Mouse (Mus musculus) cerebellum, adult 8-10 months (tissue): ENCODE measurements around the gene Pisd.
"Not testable (repeated sequence)": the region's sequence is repeated elsewhere in the genome, so short reads cannot be mapped to it uniquely, and the experiment has no call there.

Experiments
- DNase-seq: peaks from one replicate; pipeline ENCODE4 v3.0.0; 2022

Gene Pisd

DNA sequence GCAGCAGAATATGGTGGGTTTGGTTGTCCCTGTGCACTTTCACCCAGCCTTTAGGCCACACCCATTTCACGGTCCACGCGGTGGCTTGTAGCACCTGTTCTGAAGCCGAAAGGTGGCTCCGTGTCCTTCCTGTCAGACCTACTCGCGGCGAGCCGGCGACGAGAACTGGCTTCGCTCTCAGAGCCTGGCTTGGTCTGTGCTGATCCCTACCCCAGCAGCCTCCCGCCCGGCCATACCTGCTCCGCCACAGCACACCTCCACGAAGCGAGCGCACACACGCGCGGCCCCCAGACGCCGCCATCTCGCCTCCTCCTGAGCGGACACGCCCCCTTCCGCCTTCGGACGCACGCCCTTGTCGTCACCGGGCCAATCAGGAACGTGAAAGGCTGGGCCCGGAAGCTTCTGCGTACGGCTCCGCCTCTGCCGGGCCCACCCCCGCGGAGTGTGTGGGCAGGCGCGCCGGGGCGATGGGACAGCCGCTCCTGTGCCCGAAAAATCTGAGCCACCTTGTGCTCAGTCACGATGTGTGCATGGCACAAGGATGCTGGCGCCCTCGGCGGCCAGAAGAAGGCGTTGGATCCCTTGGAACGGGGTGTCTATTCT is at the start of gene Pisd:
TSS of gene Pisd (minus strand) at position 334 of the 603 bp plus-strand sequence.
- DNase-seq: peak; percentile 95

DNA sequence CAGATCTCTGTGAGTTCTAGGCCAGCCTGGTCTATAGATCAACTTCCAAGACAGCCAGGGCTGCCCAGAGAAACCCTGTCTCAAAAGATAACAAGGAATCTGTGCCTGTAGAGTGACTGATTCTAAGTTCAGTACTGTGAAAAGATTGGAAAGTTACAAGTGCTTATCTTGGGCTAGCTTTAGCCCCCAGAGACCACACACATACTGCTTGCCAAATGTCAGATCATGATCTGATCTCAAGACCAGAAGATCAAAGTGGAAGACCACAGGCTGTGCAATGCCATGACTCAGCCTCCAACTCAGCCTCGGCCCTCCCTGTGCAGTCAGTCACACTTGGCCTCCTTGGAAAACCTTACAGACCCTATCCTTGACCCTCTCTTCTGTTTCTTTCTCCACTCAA is 49.1 kb upstream of the Pisd start:
- DNase-seq: no peak

DNA sequence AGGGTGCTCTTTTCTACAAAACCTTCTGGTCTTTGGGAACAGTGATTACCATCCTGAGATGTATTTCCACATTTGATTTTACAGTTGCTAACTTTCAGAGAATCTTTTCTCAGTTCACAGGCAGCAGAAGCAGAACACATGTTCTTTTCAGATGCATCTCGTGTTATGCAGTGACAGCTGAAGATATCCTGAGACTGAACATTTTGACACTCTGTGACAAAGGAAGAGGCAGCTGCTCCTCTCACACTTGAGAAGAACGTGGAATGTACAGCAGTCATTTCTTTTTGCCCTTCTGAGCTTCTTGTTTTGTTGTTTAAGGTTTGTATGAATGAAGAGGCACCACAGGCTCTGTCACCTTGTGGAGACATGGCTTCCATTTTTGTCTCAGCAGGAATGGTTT is 44.6 kb upstream of the Pisd start:
- no peak for DNase-seq

DNA sequence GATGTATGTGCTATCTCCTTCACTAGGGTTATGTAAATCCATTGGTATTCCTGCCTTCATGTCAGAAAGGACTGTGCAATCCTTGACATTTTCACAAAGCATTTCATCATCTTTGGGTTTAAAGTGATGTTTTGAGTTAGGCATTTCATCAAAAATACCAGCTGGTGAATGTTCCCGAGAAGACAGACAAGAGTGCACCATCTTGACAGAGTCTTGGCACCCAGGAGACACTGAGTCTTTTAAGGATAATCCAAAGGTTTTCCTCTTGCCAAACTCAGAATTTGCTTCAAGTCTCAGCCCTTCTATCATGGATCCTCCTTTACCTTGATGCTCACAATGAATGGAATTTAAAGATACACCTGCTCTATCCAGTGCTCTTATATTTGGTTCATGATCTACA is 43.3 kb upstream of the Pisd start:
- DNase-seq: not testable (repeated sequence)

DNA sequence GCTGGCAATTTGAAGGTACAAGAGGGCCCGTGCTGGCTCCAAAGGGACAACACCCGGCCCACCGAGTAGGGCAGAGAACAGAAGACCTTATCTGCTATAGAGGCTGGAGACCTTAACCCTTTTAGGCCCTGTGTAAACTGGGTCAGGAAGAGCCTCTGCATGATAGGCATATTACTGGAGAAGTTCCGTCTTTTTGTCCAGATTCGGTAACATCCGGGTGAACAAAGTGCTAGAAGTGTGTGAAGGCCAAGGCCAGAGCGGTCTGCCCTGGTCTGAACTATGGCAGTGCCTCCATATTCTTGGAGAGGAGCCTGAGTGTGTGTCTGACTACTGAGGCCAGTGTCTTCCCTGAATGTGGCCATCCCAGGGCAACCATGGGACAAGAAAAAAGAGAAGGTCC is 41.6 kb upstream of the Pisd start, which contains the start of gene Gm20671:
TSS of gene Gm20671 (minus strand) at position 101 of the 400 bp plus-strand sequence.
- DNase-seq: no peak

DNA sequence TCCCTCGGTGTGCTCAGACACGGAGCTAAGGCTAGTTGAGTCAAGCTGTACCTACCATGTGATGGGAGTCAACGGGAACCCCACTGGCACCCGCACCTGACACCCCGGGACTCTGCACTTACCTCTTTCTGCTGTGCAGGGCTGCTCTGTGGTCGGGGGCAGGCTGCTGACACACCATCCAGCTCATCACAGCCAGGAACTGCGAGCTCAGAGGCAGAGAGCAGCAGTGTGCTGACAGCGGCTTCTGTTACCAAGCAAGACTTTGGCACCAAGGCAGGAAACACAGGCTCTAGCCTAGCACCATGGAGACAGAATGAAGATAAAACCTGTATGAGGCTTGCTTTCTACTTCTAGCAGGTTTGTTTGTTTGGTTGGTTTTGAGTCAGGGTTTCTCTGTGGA is 35.0 kb upstream of the Pisd start:
- DNase-seq: no peak

DNA sequence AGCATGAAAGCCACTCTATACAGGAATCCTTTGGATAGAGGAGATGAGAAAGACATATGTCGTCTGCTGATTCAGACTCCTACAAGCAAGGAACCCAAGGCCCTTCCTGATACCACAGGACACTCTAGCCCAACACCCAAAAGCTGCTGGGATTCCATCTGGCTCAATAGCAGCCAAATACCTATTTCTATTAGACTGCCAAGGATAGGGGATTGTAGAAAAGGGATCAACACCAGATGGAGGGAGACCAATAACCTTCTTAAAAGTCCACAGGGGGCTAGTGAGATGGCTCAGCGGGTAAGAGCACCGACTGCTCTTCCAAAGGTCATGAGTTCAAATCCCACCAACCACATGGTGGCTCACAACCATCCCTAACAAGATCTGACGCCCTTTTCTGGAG is 29.9 kb upstream of the Pisd start:
- DNase-seq: peak; percentile 7

DNA sequence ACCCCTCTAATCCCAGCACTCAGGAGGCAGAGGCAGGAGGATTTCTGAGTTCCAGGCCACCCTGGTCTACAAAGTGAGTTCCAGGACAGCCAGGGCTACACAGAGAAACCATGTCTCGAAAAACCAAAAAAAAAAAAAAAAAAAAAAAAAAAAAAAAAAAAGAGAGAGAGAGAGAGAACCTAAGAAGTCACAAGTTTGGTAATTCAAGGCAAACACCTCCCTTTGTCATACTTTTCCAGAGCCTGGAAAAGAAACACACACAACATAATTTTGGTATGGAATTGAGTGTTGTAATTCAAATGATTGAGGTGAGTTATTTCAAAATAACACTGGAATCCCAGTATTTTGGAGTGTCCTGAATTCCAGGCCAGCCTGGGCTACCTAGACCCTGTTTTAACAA is 1.0 kb upstream of the Pisd start:
- DNase-seq: not testable (repeated sequence)

DNA sequence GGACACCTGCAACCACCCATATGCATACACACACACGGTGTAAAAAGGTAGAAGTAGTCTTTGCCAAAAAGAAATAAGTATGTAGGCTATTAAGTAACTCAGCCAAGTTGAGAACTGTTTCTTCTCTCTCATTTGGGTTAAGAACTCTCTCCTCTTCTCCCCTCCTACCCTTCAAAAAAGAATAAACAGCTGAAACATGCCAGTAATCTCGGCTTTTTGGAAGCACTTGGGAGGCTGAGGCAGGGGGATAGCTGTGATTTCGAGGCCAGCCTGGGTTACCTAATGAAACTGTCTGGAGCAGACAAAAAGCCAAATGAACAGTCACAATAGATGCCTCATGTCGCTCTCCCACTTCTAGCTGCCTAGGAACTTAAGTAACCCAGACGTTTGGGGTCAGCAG is 720 bp downstream of the Pisd start:
- peak; percentile 18 for DNase-seq

DNA sequence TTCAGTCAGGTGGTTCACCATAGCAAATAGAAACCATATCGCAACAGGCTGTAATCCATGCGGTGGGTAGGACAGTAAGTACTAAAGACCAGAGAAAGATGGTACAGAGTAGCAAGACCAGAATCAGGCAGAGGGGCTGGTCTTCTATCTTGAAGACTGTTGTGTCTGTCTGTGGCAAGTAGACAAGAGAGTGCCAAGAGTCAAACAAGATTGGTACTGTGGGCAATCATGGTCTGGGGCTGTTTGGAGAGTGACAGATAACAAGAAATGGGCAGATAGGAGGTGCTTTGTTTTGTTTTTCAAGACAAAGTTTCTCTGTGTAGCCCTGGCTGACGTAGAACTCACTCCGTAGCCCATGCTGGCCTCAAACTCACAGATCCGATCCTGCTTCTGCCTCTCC is 3.9 kb downstream of the Pisd start:
- DNase-seq: no peak

DNA sequence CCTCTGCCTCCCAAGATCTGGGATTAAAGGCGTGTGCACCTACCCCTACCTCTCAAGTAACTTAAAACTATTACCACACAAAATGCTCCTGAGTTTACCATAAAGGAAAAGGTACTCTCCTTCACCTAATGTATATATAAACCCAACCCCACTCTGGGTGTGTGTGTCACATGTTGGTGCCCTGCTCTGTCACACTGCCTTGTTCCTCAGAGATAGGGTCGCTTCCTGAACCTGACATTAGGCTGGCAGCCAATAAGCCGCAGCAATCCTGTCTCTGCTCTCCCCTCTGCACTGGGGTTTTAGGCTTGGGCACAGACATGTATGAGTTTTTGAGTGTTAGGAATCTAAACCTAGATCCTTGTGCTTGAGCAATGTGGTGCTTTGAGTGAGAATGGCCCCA is 7.3 kb downstream of the Pisd start:
- DNase-seq: no peak

DNA sequence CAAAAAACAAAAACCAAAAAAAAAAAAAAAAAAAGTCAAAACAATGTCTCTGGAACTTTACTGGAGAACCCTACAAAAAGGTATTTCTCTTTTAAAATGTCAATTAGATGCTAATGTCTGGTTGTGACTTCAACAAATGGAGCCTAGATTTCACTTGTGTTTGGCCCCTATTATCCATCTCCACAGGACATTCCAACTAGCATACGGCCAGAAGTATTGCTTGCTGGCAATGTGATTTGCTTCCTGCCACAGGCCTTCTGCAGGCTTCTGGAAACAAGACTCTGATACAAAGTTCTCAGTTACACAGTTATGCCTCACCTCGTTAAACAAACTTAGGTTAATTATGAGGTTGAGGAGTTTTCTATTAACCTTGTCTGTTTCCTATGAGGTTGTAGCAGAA is 13.1 kb downstream of the Pisd start:
- DNase-seq: no peak

DNA sequence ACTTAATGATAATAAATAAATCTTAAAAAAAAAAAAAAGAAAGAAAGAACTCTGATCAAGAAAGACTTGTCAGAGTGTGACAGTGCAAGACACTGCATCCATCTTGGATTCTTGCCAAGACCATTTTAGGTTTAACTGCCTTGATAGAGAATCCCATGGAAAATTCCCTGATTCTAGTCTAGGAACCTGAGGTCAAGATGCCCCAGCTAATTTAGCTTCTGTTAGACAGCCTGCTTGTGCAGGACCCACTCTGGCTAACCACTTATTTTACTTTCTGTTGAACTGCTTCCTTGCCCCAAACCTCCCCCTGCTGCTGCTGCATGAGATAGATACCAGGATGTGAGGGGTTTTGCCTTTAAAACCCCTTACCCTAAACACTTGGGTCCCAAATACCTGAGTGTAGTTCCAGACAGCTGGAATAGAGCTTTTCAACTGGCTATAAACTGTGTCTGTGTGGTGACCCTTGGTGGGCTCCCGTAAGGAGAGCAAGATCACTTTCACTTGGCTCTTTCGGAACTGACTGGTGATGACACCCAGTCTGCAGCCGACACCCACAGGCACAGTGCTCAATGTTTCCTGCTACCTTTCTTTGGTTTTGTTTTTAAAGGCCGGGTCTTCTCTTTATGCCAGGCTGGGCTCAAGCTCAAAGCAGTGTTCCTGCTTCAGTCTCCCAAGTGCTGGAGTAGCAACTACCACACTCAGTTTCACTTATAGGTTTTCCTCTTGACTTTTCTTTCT is 17.6 kb downstream of the Pisd start:
- no peak for DNase-seq

DNA sequence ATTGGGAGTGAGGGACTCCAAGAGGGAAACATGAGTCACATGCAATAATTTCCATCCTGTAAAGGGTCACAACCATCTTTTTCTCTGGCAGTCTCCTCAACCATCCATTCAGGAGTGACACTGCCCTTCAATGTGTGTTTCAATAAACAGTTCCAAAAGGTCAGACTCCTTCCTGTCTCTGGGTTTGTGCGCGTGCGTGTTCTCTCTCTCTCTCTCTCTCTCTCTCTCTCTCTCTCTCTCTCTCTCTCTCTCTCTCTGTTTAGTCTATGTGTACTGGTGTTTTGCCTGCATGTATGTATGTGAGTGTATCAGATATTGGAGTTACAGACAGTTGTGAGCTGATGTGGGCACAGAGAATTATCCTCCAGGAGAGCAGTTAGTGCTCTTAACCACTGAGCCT is 18.4 kb downstream of the Pisd start:
- no peak for DNase-seq

DNA sequence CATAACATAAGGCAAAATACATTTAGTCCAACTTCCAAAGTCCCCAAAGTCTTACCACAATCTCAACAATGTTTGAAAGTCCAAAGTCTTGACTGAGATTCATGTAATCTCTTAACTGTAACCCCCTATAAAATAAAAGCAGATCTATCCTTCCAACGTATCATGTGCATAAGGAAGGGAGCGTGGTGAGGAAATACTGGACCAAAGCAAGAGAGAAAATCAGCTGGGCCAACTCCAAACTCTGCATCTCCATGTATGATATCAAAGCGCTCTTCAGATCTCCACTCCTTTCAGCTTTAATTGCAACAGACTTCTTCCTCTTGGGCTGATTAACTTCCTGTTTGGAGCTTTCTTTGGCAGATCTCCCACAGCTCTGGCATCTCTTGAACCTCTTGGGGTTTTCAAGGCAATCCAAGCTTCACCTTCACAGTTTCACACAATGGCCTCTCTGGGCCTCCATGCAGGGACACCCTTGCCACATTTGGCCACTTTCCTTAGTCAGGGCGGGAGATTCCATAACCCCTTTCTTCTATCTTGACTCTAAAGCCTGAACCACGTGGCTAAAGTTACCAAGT is 23.8 kb downstream of the Pisd start:
- no peak for DNase-seq

DNA sequence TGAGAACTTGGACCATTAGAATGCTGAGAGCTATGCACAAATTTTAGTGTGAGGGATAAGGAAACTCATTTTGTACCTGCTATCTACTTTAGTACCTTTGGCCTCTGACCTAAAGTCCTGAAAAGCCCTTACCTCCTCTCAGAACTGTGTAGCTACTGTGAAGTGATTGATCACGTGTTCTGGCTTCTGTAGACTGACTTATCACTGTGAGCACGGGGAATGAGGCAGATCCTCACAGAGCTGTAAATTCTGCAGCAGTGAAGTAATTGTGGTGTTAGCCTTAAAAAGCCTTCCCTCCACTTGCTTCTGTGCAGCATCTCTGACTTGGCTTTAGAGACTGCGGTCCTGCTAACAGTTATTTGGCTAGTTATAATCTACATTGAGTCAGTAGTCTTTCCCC is 24.7 kb downstream of the Pisd start:
- DNase-seq: no peak

DNA sequence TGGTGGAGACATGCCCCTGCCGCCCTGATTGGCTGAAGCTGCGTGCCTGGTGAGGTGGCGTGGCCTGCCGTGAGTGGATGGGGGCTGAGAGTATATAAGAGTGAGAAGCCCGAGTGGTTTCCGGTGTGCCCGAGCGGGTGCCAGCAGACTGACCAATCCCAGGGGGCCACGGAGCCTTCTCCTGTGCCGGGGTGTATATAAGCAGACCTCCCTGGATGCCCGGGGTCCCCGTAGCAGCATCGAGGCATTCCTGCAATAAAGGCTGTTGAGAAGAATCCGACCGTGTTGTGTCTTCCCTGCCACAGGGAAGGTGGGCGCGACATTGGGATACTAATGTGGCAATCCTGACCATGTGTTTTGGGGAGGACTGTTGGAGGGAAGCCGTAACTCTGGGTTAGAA is 25.1 kb downstream of the Pisd start:
- not testable (repeated sequence) for DNase-seq

DNA sequence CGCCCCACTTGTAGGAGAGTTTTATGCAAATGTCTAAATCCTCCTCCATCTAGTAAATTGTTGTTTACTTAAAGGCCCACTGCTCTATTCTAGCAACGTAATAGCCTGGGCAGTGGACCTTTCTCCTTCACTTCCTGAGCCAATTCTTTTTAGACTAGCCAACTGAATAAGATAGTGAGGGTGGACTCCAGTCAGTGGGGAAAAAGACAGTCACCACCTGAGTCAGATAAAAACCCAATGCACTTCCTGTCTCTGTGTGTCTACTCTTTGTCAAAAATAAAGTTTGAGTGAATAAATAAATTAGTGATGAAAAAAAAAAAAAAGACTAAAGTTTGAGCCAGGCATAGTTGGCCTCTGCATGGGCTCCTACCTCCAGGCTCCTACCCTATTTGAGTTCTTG is 25.8 kb downstream of the Pisd start:
- DNase-seq: no peak

DNA sequence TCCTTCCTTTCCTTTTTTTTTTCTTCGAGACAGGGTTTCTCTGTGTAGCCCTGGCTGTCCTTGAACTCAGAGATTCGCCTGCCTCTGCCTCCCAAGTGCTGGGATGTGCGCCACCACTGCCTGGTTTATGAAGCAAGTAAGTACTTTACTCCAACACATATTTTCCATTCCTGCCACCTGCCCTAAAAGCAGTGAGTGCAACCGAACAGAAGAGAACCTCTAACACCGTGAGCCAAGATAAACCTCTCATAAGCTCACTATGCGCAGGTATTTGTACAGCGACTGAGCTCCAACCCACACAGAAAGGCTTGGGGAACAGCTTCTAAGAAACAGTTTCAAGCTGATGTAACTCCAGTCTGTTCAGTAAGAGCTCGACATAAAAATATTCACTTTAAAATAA is 29.3 kb downstream of the Pisd start:
- no peak for DNase-seq

DNA sequence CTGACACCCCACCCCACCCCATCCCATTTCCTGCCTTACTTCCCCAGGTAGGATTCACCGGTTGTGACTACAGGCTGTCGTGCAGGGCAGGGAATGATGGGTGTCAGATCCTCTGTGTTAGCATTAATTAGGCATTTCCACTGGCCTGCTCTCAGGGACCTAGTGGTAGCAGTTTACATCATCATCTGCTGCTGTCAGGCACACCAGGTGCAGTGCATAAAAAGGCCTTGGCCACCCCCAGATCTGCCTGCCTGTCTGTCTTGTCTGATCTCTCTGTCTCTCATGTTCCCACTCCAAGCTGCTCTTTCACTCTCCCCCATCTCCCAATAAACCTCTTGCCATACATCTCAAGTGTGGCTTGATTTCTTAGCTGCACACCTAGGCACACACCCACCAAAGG is 33.7 kb downstream of the Pisd start:
- DNase-seq: no peak

DNA sequence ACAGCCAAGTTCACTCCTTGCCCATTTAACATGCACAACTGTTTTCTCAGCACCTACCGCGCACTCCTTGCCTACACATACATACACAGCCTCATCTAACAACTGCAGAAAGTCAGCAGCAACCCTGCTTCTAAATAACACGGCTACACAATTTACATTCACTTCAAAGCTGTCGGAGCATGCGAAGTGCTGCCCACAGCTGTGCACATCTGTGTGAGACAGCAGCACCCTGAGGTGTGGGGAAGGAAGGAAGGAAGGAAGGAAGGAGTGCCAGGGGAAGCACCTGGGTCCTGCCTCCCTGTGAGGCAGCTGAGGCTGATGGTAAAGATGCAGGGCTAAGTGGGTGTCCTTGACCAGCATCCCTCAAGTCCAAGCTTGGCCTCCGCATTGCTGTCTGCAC is 36.5 kb downstream of the Pisd start:
- DNase-seq: no peak

DNA sequence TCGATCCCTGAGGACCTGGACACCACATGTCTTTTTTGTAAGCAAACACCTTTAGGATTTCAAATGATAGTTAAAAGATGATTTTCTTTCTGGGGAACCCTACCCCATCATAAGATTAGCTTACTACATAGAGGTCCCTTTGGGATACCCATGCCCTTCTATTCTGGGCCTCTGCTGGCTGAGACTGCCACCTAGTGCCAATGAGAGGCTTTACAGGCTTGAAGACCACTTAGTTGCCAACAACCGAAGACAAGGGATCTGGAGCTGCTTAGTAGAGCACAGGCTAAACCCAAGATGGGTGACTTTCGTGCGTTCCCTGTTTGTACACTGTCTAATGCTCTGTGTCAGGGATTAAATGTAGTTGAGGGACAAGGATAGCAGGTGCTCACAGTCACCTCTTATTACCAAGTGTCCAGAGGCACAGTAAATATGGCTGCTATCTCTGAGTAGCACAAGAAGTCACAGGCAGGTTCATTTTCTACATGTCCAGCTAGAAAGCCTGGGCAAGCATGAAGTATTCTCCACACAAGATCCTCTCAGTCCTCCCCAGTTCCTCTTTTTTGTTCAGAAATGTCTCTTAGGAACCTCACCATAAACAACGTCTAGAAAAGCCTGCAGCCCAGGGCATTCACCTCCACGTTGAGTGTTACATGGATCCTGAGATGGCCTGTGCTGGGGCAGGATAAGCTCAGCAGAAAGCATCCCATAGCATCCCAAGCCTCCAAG is 37.6 kb downstream of the Pisd start:
- DNase-seq: peak; percentile 46

DNA sequence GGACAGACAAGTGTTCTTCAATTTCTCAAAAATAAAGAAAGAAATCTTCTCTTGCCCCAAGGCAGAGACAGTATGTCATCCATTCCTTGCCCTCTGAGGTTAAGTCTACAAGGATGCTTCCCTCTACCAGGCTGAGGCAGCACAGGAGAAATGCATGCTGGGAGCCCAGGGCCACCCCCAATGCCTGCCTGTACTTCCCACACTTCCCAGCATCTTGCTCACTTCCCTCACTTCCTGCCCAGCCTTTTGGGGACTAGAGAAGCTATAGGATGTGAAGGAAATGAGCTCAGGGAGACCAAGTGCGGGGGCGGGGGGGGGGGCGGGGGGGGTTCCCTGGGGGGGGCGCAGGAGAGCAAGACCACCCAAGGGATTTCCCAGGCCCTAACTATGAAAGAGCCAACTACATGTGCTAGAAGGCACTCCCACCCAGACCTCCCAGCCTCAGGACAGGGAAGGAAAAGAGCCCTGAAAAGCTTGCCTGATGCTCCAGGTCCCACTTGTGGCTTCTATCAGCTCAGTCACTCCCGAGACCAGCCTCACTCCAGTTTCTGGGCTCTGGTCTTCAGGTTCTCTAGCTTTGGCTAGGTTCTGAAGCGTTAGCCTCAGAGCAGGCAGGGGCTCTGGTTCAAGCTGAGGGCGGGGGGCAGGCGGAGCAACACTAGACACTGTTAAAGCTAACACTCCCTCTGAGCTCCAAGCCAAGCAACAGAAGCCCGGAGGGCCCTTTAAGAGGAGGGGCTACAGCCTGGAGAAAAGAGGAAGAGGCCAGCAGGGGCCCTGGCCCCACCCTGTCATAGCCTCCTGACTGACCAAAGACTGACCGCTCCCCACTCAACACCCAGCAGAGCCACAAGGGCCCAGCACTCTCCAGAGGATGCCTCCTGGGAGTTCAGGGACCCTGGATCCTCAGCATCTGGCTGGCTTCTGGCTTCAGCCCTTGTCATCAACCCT is 39.5 kb downstream of the Pisd start:
- peak; percentile 24 for DNase-seq
